Mouse (Mus musculus) kidney, embryonic 14.5 days (tissue): ENCODE data around the gene Zfp128. TPM values are rescaled to one million over a fixed set of nuclear protein-coding genes. Genes with fewer than 3 reads are reported as not detected.

Experiments
- ATAC-seq: fragments of 200-750 bp; cut with Nextera tagmentation; 2 replicates; pipeline ENCODE4 v1.8.0; 2017; ENCODE audit warnings: moderate number of reproducible peaks, mild to moderate bottlenecking, moderate TSS enrichment, moderate library complexity; ENCODE audit not compliant: low FRiP score, low TSS enrichment
- H3K27ac ChIP-seq: fragments of 300-500 bp; sonication (generic); 2 replicates; pipeline ENCODE4 v1.5.1; 2014; ENCODE audit warnings: low read depth, mild to moderate bottlenecking, low read length, moderate library complexity, mixed read lengths
- H3K27me3 ChIP-seq: fragments of 300-500 bp; sonication (generic); 2 replicates; pipeline ENCODE4 v1.6.1; 2014; ENCODE audit warnings: mild to moderate bottlenecking, low read length; ENCODE audit not compliant: control insufficient read depth, insufficient read depth
- H3K36me3 ChIP-seq: fragments of 300-500 bp; sonication (generic); 2 replicates; pipeline ENCODE4 v1.6.1; 2014; ENCODE audit warnings: low read length, mixed read lengths; ENCODE audit not compliant: control insufficient read depth, insufficient read depth
- H3K4me1 ChIP-seq: fragments of 300-500 bp; sonication (generic); 2 replicates; pipeline ENCODE4 v1.6.1; 2014; ENCODE audit warnings: low read length, mixed read lengths; ENCODE audit not compliant: control insufficient read depth, insufficient read depth
- H3K4me2 ChIP-seq: fragments of 300-500 bp; sonication (generic); replicated peaks from 2 replicates; pipeline ENCODE4 v1.6.1; 2014; ENCODE audit warnings: low read depth, mild to moderate bottlenecking, low read length
- H3K4me3 ChIP-seq: fragments of 300-500 bp; sonication (generic); 2 replicates; pipeline ENCODE4 v1.5.1; 2014; ENCODE audit warnings: mild to moderate bottlenecking, low read length
- H3K9ac ChIP-seq: fragments of 300-500 bp; sonication (generic); 2 replicates; pipeline ENCODE4 v1.6.1; 2014; ENCODE audit warnings: low read depth, mild to moderate bottlenecking, low read length, moderate library complexity
- H3K9me3 ChIP-seq: fragments of 300-500 bp; sonication (generic); 2 replicates; pipeline ENCODE4 v1.6.1; 2016; ENCODE audit warnings: low read length; ENCODE audit not compliant: control insufficient read depth
- WGBS: fragments of 180-500 bp; shearing (Covaris S2); extraction: QIAGEN DNeasy Blood & Tissue Kit; methylation state at CpG from one replicate; pipeline ENCODE4 v1.1.7; 2014; 5-methylcytosine and 5-hydroxymethylcytosine counted together
- polyA plus RNA-seq: library from polyadenylated mRNA; unstranded; fragments of >200 nt; fragmentation: Nextera tagmentation; extraction: Ambion mirVana; gene quantifications from 2 replicates; pipeline ENCODE4 v1.2.1, GENCODE M21; 2014

Gene Zfp128
- polyA plus RNA-seq, 1 experiment from 2014 or later, result 4.5 TPM

- Histone ChIP-seq H3K27ac (no peak overlapping the region), H3K36me3 (peaks cover 58% of the 10 kb centered on the region), H3K4me1 (no peaks in the 10 kb centered on the region; the same call in 1 of the 2 replicates), H3K4me2 (no peak overlapping the region), H3K4me3 (no peak overlapping the region), H3K9ac (no peak overlapping the region), H3K27me3 (no peaks in the 10 kb centered on the region), H3K9me3 (no peaks in the 10 kb centered on the region)
- no peak for ATAC-seq
- WGBS, result 96% methylated on average over 5 of the region's 5 CpGs
Measured at GRCm38 (mm10) chr7:12887585-12887984, 6.6 kb downstream of the Zfp128 start.

DNA sequence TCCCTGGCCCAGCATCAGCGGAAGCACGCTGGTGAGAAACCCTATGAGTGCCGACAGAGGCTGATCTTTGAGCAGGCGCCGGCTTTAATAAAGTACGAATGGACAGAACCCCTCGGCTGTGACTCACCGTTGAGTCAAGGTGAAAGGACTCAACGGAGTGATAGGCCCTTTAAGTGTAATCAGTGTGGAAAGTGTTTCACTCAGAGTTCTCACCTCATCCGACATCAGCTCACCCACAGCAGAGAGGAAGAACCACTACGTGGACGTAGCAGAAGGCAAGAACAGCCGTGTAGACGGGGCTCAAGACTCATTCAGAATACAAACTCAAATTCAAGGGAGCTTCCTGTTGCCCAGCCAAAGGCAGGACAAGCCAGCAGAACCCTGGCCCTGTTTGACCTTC is 10.0 kb downstream of the Zfp128 start:
- Histone ChIP-seq H3K36me3 (peaks cover 45% of the 10 kb centered on the region), H3K4me1 (no peaks in the 10 kb centered on the region), H3K27me3 (no peaks in the 10 kb centered on the region), H3K4me2 (no peak overlapping the region), H3K4me3 (no peak overlapping the region), H3K9ac (no peak overlapping the region), H3K27ac (no peak overlapping the region), H3K9me3 (no peaks in the 10 kb centered on the region)
- no peak for ATAC-seq
- 94% methylated on average over 14 of the region's 14 CpGs for WGBS

GRCm38 (mm10) chr7:12891334-12891733 is 10.4 kb downstream of the Zfp128 start:
- Histone ChIP-seq H3K4me2 (no peak overlapping the region), H3K27ac (no peak overlapping the region), H3K9ac (no peak overlapping the region), H3K4me3 (no peak overlapping the region), H3K9me3 (no peaks in the 10 kb centered on the region), H3K27me3 (no peaks in the 10 kb centered on the region), H3K4me1 (no peaks in the 10 kb centered on the region), H3K36me3 (peaks cover 41% of the 10 kb centered on the region)
- ATAC-seq, result no peak
- WGBS, result 79% methylated on average over 1 of the region's 1 CpGs

GRCm38 (mm10) chr7:12897655-12898410 is 16.9 kb downstream of the Zfp128 start, which contains the start of gene Zscan22:
Gene Zscan22, plus strand, starts transcription at chr7:12897815.
- peak within 1 kb of the TSS; percentile 73 for H3K4me3 ChIP-seq
- WGBS, result 6% methylated on average over 36 of the region's 36 CpGs
- H3K9ac ChIP-seq, result peak within 1 kb of the TSS; percentile 63
- H3K4me1 ChIP-seq, result no peaks in the 10 kb centered on the region; the same call in 1 of the 2 replicates
- no peak within 1 kb of the TSS for H3K27ac ChIP-seq
- no peaks in the 10 kb centered on the region for H3K9me3 ChIP-seq
- H3K36me3 ChIP-seq, result no peaks in the 10 kb centered on the region; the same call in 1 of the 2 replicates
- ATAC-seq, result peak; percentile 100
- no peaks in the 10 kb centered on the region for H3K27me3 ChIP-seq
- H3K4me2 ChIP-seq, result peak within 1 kb of the TSS; percentile 48

- H3K9ac ChIP-seq, result no peak overlapping the region
- no peak for ATAC-seq
- H3K9me3 ChIP-seq, result no peaks in the 10 kb centered on the region
- peaks cover 21% of the 10 kb centered on the region for H3K36me3 ChIP-seq
- H3K4me3 ChIP-seq, result no peak overlapping the region
- H3K4me2 ChIP-seq, result no peak overlapping the region
- H3K4me1 ChIP-seq, result no peaks in the 10 kb centered on the region; the same call in 1 of the 2 replicates
- H3K27me3 ChIP-seq, result no peaks in the 10 kb centered on the region
- WGBS, result 96% methylated on average over 5 of the region's 5 CpGs
- no peak overlapping the region for H3K27ac ChIP-seq
Measured at GRCm38 (mm10) chr7:12901517-12901916, 20.5 kb downstream of the Zfp128 start.

DNA sequence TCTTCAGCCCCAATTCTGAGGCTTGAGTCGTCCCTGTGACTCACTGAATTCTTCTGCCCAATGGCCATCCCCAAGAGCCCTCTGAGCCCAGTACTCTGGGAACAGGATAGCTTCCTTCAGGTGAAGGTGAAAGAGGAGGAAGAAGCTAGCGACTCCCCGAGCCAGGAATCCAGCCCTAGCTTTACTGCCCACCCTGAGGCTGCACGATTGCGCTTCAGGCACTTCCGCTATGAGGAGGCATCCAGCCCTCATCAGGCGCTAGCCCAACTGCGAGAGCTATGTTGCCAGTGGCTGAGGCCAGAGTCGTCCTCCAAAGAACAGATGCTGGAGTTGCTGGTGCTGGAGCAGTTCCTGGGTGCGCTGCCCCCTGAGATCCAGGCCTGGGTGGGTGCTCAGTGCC is 22.6 kb downstream of the Zfp128 start:
- no peaks in the 10 kb centered on the region for H3K9me3 ChIP-seq
- H3K4me2 ChIP-seq, result no peak overlapping the region
- H3K4me3 ChIP-seq, result no peak overlapping the region
- 49% methylated on average over 10 of the region's 10 CpGs for WGBS
- H3K36me3 ChIP-seq, result peaks cover 40% of the 10 kb centered on the region
- no peak for ATAC-seq
- H3K27me3 ChIP-seq, result no peaks in the 10 kb centered on the region
- no peaks in the 10 kb centered on the region; the same call in 1 of the 2 replicates for H3K4me1 ChIP-seq
- no peak overlapping the region for H3K9ac ChIP-seq
- no peak overlapping the region for H3K27ac ChIP-seq

GRCm38 (mm10) chr7:12905146-12905545 is 24.2 kb downstream of the Zfp128 start:
- Histone ChIP-seq H3K9me3 (no peaks in the 10 kb centered on the region), H3K4me2 (no peak overlapping the region), H3K27ac (no peak overlapping the region), H3K4me3 (no peak overlapping the region), H3K27me3 (no peaks in the 10 kb centered on the region), H3K4me1 (no peaks in the 10 kb centered on the region), H3K9ac (no peak overlapping the region), H3K36me3 (peaks cover 43% of the 10 kb centered on the region)
- WGBS, result 97% methylated on average over 1 of the region's 1 CpGs
- ATAC-seq, result no peak

DNA sequence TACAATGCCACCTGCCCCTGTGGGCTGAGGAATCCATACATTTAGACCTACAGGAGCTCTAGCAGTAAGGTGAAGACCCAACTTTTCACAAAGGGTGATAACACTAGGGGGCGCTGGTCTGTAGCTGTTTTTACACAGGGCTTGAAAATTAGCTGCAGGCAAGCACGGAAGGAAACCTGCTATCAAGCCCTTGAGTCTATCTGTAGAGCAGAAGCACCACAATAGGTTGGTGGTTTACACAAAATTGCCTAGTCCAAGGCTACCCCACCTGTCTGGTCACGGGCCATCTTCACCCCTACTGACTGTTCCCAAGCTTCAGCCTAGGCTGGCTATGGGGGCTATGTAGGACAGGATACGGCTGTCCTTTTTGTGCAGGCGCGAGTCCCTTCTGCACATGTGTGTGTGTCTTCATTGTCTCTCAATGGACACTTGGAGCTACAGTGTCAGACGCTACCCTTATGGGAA is 28.6 kb downstream of the Zfp128 start:
- Histone ChIP-seq H3K9ac (peak overlapping the region; percentile 64; the same call in 1 of the 2 replicates), H3K27ac (peak overlapping the region; percentile 92), H3K4me3 (peak overlapping the region; percentile 46), H3K4me1 (no peaks in the 10 kb centered on the region), H3K27me3 (no peaks in the 10 kb centered on the region), H3K4me2 (peak overlapping the region; percentile 55), H3K36me3 (peaks cover 35% of the 10 kb centered on the region), H3K9me3 (no peaks in the 10 kb centered on the region)
- 37% methylated on average over 7 of the region's 7 CpGs for WGBS
- ATAC-seq, result peak; percentile 45

DNA sequence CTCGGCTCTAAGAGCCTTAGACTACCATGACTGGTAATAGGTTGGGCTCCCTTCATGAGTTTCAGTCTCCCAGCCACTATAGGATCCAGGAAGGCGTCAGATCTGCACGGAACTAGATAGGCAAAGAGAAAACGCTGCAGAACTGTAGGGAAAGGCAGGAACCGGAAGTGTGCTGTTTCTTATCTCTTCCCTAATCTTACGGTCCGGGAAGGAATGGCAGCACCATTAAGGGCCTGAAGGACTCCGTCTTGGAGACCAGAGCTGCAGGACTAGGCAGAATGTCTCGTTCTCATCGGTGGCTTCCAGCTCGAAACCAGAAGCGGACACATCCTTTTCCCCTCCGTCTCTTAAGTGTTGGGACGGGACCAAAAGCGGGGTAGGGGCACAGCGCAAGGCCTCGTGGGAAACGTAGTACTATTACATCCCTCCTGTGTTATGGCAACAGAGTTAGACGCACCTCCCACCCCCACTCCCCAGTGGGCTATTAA is 29.2 kb downstream of the Zfp128 start:
- peak overlapping the region; percentile 46 for H3K4me3 ChIP-seq
- peak overlapping the region; percentile 55 for H3K4me2 ChIP-seq
- peak; percentile 87 for ATAC-seq
- peak overlapping the region; percentile 92 for H3K27ac ChIP-seq
- H3K9ac ChIP-seq, result peak overlapping the region; percentile 64
- H3K27me3 ChIP-seq, result no peaks in the 10 kb centered on the region
- H3K9me3 ChIP-seq, result no peaks in the 10 kb centered on the region
- WGBS, result 10% methylated on average over 19 of the region's 19 CpGs
- peaks cover 34% of the 10 kb centered on the region for H3K36me3 ChIP-seq
- H3K4me1 ChIP-seq, result no peaks in the 10 kb centered on the region
